Mouse (Mus musculus) kidney, adult 2 months (tissue): ENCODE data around the gene Sema4d.

Experiments used
- CTCF ChIP-seq: fragments of 200-500 bp; conservative IDR thresholded peaks from 2 replicates; pipeline ENCODE4 v1.5.1; 2011; ENCODE audit warnings: low read depth, mild to moderate bottlenecking, control low read depth, low read length, moderate library complexity, mixed read lengths; ENCODE audit not compliant: insufficient read depth, insufficient read length
- POLR2A ChIP-seq: fragments of 200-500 bp; IDR thresholded peaks from one replicate; pipeline ENCODE4 v1.6.1; 2011; ENCODE audit warnings: low read depth, low read length, control low read depth

DNA sequence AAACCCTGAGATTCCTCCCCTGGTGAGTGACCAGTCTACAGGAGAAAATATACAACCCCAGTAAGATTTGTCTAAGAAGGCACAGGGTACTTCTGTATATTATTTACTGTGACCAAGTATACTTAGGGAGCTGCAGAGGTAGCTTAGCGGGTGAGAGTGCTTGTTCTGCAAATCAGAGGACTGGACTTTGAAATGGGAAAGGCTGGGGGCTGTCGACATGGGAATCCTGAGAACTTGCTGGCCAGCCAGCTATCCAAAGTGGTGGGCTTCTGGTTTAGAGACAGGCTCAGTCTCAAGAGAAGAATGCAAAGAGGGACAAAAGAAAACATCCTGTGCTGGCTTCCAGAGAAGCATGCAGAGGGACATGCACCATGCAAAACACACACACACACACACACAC lies 5.7 kb downstream of the Sema4d start:
- TF ChIP-seq CTCF (no peak), POLR2A (no peak)
